26 mouse cellular contexts compared by ENCODE assay signal in genomic region chr15:8581146-8581913, GRCm38 (mm10).
DNase-seq lines count a peak whose midpoint lies in the region; ATAC-seq and TF ChIP-seq lines count a peak whose summit lies in the region.
"Had no signal": no experiment of that assay in that cellular context is flagged by ENCODE, and none has a peak within 500 bp of the region (broad histone marks: within the 10 kb centered on the region; RNA-seq: fewer than 3 reads in every experiment).

No protein-coding gene starts in this region.

- no peak overlapping the region for H3K27ac ChIP-seq in forebrain, embryonic 13.5 days
- no peak overlapping the region for H3K27ac ChIP-seq in forebrain, embryonic 12.5 days
- H3K27ac ChIP-seq in forebrain, embryonic 16.5 days (ENCODE audit: low read length) = peak overlapping the region; percentile 31
- H3K27ac ChIP-seq: embryonic facial prominence, embryonic 13.5 days; heart, embryonic 13.5 days; hindbrain, embryonic 12.5 days; kidney, embryonic 15.5 days; left cerebral cortex, adult 2 months; liver, embryonic 13.5 days; neural tube, embryonic 13.5 days had no signal

- H3K36me3 ChIP-seq in forebrain, embryonic 13.5 days (ENCODE audit: poor library complexity, severe bottlenecking) = no peaks in the 10 kb centered on the region
- H3K36me3 ChIP-seq in forebrain, embryonic 12.5 days (replicated peaks) = no peaks in the 10 kb centered on the region
- no peaks in the 10 kb centered on the region for H3K36me3 ChIP-seq in G1E (replicated peaks)
- no peaks in the 10 kb centered on the region for H3K36me3 ChIP-seq in forebrain, embryonic 16.5 days (ENCODE audit: control insufficient read depth, insufficient read depth)
- H3K36me3 ChIP-seq: embryonic facial prominence, embryonic 13.5 days; heart, embryonic 13.5 days; hindbrain, embryonic 12.5 days; kidney, embryonic 15.5 days; liver, embryonic 13.5 days; neural tube, embryonic 13.5 days had no signal

- H3K9me3 ChIP-seq in forebrain, embryonic 13.5 days (replicated peaks) = no peaks in the 10 kb centered on the region
- H3K9me3 ChIP-seq in forebrain, embryonic 12.5 days = no peaks in the 10 kb centered on the region
- no peaks in the 10 kb centered on the region for H3K9me3 ChIP-seq in G1E (replicated peaks)
- H3K9me3 ChIP-seq in forebrain, embryonic 16.5 days (ENCODE audit: control insufficient read depth, low read length) = no peaks in the 10 kb centered on the region
- H3K9me3 ChIP-seq: embryonic facial prominence, embryonic 13.5 days; heart, embryonic 13.5 days; hindbrain, embryonic 12.5 days; kidney, embryonic 15.5 days; liver, embryonic 13.5 days; megakaryocyte, embryonic 14.5 days; neural tube, embryonic 13.5 days had no signal

- no peak for DNase-seq in G1E (ENCODE audit: low spot score)
- DNase-seq in T-cell, adult 2 months (ENCODE audit: low spot score) = no peak
- DNase-seq in layer of hippocampus, postnatal 14 days (ENCODE audit: low spot score in 2 of 2) = no peak
- DNase-seq: adrenal gland, postnatal 10 days; cerebellum, adult 9-10 months; gastrocnemius, postnatal 10 days; heart, adult 18-20 months; heart, postnatal 14 days; layer of hippocampus, adult 9-11 months; liver, embryonic 13.5 days; lung, adult 2 months; lung, postnatal 14 days; midbrain, embryonic 14.5 days; thymus, postnatal 14 days had no signal

- no peaks in the 10 kb centered on the region for H3K27me3 ChIP-seq in forebrain, embryonic 13.5 days
- 0 out of 2 replicates have a peak, but pooled peaks cover 7% of the 10 kb centered on the region for H3K27me3 ChIP-seq in forebrain, embryonic 12.5 days
- H3K27me3 ChIP-seq in G1E (ENCODE audit: insufficient read depth, low read length) = peaks cover 20% of the 10 kb centered on the region
- no peaks in the 10 kb centered on the region for H3K27me3 ChIP-seq in forebrain, embryonic 16.5 days (replicated peaks; ENCODE audit: control insufficient read depth, insufficient read depth, low read length)
- H3K27me3 ChIP-seq: hindbrain, embryonic 12.5 days; liver, embryonic 13.5 days had no signal

- no peak overlapping the region for H3K4me3 ChIP-seq in forebrain, embryonic 13.5 days
- H3K4me3 ChIP-seq in forebrain, embryonic 12.5 days (replicated peaks) = no peak overlapping the region
- no peak overlapping the region for H3K4me3 ChIP-seq in G1E (ENCODE audit: low read depth, low read length)
- no peak overlapping the region for H3K4me3 ChIP-seq in forebrain, embryonic 16.5 days (replicated peaks; ENCODE audit: low read length)
- H3K4me3 ChIP-seq: embryonic facial prominence, embryonic 13.5 days; heart, embryonic 13.5 days; hindbrain, embryonic 12.5 days; kidney, embryonic 15.5 days; left cerebral cortex, adult 2 months; liver, embryonic 13.5 days; megakaryocyte, embryonic 14.5 days; neural tube, embryonic 13.5 days had no signal

- no peak for TF ChIP-seq CTCF in G1E (IDR thresholded peaks at IDR 0.05; ENCODE audit: low read depth, low read length)

- H3K4me1 ChIP-seq in forebrain, embryonic 13.5 days = no peaks in the 10 kb centered on the region
- 0 out of 2 replicates have a peak, but pooled peaks cover 3% of the 10 kb centered on the region for H3K4me1 ChIP-seq in forebrain, embryonic 12.5 days
- 0 out of 2 replicates have a peak, but pooled peaks cover 2% of the 10 kb centered on the region for H3K4me1 ChIP-seq in G1E (ENCODE audit: insufficient read depth, low read depth, low read length)
- no peaks in the 10 kb centered on the region for H3K4me1 ChIP-seq in forebrain, embryonic 16.5 days (replicated peaks; ENCODE audit: control insufficient read depth, insufficient read depth, low read length)
- H3K4me1 ChIP-seq: heart, embryonic 13.5 days; hindbrain, embryonic 12.5 days; kidney, embryonic 15.5 days; liver, embryonic 13.5 days had no signal

- no peak overlapping the region for H3K4me2 ChIP-seq in forebrain, embryonic 13.5 days
- no peak overlapping the region for H3K4me2 ChIP-seq in forebrain, embryonic 12.5 days
- H3K4me2 ChIP-seq in forebrain, embryonic 16.5 days (ENCODE audit: low read length) = no peak overlapping the region
- H3K4me2 ChIP-seq: embryonic facial prominence, embryonic 13.5 days; heart, embryonic 13.5 days; hindbrain, embryonic 12.5 days; kidney, embryonic 15.5 days; liver, embryonic 13.5 days; neural tube, embryonic 13.5 days had no signal

- no peak overlapping the region for H3K9ac ChIP-seq in forebrain, embryonic 13.5 days
- no peak overlapping the region for H3K9ac ChIP-seq in forebrain, embryonic 12.5 days
- no peak overlapping the region for H3K9ac ChIP-seq in forebrain, embryonic 16.5 days (replicated peaks; ENCODE audit: low read depth, low read length)
- H3K9ac ChIP-seq: embryonic facial prominence, embryonic 13.5 days; heart, embryonic 13.5 days; hindbrain, embryonic 12.5 days; kidney, embryonic 15.5 days; liver, embryonic 13.5 days; neural tube, embryonic 13.5 days had no signal

- peak; percentile 75; the same call in 1 of the 2 replicates for ATAC-seq in forebrain, embryonic 13.5 days
- no peak for ATAC-seq in forebrain, embryonic 12.5 days (ENCODE audit: low FRiP score)
- peak; percentile 34; the same call in 1 of the 2 replicates for ATAC-seq in G1E (ENCODE audit: extremely low read depth, insufficient number of reproducible peaks, low FRiP score, poor library complexity, severe bottlenecking)
- peak; percentile 89 for ATAC-seq in forebrain, embryonic 16.5 days
- ATAC-seq in megakaryocyte-erythroid progenitor cell, adult 5-6 weeks (replicated peaks; ENCODE audit: low FRiP score, low TSS enrichment, poor library complexity, severe bottlenecking) = peak; percentile 34
- ATAC-seq: intestine, postnatal 0 days had no signal

- WGBS in forebrain, embryonic 13.5 days = 76% methylated on average over 8 of the region's 8 CpGs
- WGBS in forebrain, embryonic 12.5 days = 85% methylated on average over 8 of the region's 8 CpGs
- WGBS in forebrain, embryonic 16.5 days = 62% methylated on average over 8 of the region's 8 CpGs
